Mouse (Mus musculus) CH12.LX (cell line): ENCODE results near the gene Gna11. TPM values are rescaled to one million over a fixed set of nuclear protein-coding genes. Genes with fewer than 3 reads are reported as not detected.

Experiments
- DNase-seq: peaks from one replicate; pipeline ENCODE4 v3.0.0-alpha.2; 2013; ENCODE audit errors: extremely low read depth
- H3K27ac ChIP-seq: 2 replicates; pipeline ENCODE4 v1.5.1; 2012; ENCODE audit warnings: low read depth, mild to moderate bottlenecking, control low read depth, moderate library complexity; ENCODE audit not compliant: insufficient read depth
- H3K27me3 ChIP-seq: replicated peaks from 2 replicates; pipeline ENCODE3; 2012; ENCODE audit warnings: inconsistent platforms
- H3K36me3 ChIP-seq, 2 experiments: replicated peaks in 1 of 2; 2 replicates each; pipeline versions ENCODE3 to v1.6.1; 2012; ENCODE audit warnings: inconsistent platforms in 1 of 2, low read length in 1 of 2, mild to moderate bottlenecking in 1 of 2, mixed read lengths in 1 of 2, moderate library complexity in 1 of 2; ENCODE audit not compliant: control insufficient read depth in 1 of 2, insufficient read depth in 1 of 2
- H3K4me1 ChIP-seq, 2 experiments: 2 replicates each; pipeline ENCODE4 v1.6.1; 2012; ENCODE audit warnings: inconsistent platforms in 1 of 2, moderate library complexity in 1 of 2; ENCODE audit not compliant: insufficient read depth in 2 of 2, control insufficient read depth in 1 of 2
- H3K4me2 ChIP-seq: 2 replicates; pipeline ENCODE4 v1.6.1; 2012; ENCODE audit warnings: low read depth, mild to moderate bottlenecking, control low read depth; ENCODE audit not compliant: poor library complexity, insufficient read depth, severe bottlenecking
- H3K4me3 ChIP-seq, 3 experiments: fragments of 150-350 bp in 1 of 3; sonication (generic) in 1 of 3; replicated peaks in 1 of 3; 2 replicates each; pipeline versions ENCODE3 to v1.5.1; 2011 to 2012; ENCODE audit warnings: low read depth in 2 of 3, low read length in 2 of 3, mild to moderate bottlenecking in 2 of 3, moderate library complexity in 2 of 3, control low read depth in 1 of 3, improper control_type of control experiment in 1 of 3, inconsistent platforms in 1 of 3, mixed read lengths in 1 of 3; ENCODE audit not compliant: poor library complexity in 1 of 3
- H3K79me2 ChIP-seq: replicated peaks from 2 replicates; pipeline ENCODE4 v1.6.1; 2012; ENCODE audit warnings: mild to moderate bottlenecking, moderate library complexity; ENCODE audit not compliant: control insufficient read depth, poor library complexity, insufficient read depth, severe bottlenecking; ENCODE audit errors: extremely low read depth
- H3K9ac ChIP-seq: 2 replicates; pipeline ENCODE4 v1.6.1; 2012; ENCODE audit warnings: low read depth, mild to moderate bottlenecking, control low read depth, moderate library complexity; ENCODE audit not compliant: insufficient read depth
- H3K9me3 ChIP-seq: replicated peaks from 2 replicates; pipeline ENCODE3; 2012; ENCODE audit warnings: low read length, inconsistent platforms, mixed read lengths
- BHLHE40 ChIP-seq: IDR thresholded peaks from 2 replicates; pipeline ENCODE4 v1.6.1; 2011; ENCODE audit warnings: mild to moderate bottlenecking, low read depth, low read length, improper control_type of control experiment
- CHD1 ChIP-seq: IDR thresholded peaks from 2 replicates; pipeline ENCODE4 v1.6.1; 2012; ENCODE audit warnings: low read depth, low read length, improper control_type of control experiment, inconsistent platforms
- CHD2 ChIP-seq: IDR thresholded peaks from 2 replicates; pipeline ENCODE4 v1.6.1; 2011; ENCODE audit warnings: low read length, improper control_type of control experiment
- CTCF ChIP-seq, 2 experiments: IDR thresholded peaks in 1 of 2; conservative IDR thresholded peaks in 1 of 2; 2 replicates each; pipeline ENCODE4 v1.5.1; 2011 to 2012; ENCODE audit warnings: low read depth in 2 of 2, low read length in 2 of 2, improper control_type of control experiment in 1 of 2, inconsistent platforms in 1 of 2, mild to moderate bottlenecking in 1 of 2, moderate library complexity in 1 of 2
- E2F4 ChIP-seq: IDR thresholded peaks from 2 replicates; pipeline ENCODE4 v1.6.1; 2011; ENCODE audit warnings: low read depth, low read length, improper control_type of control experiment; ENCODE audit not compliant: insufficient replicate concordance
- GABPA ChIP-seq: IDR thresholded peaks from 2 replicates; pipeline ENCODE4 v1.6.1; 2012; ENCODE audit warnings: low read depth, low read length, improper control_type of control experiment, inconsistent platforms; ENCODE audit not compliant: insufficient replicate concordance
- JUN ChIP-seq: IDR thresholded peaks from 2 replicates; pipeline ENCODE4 v1.6.1; 2011; ENCODE audit warnings: low read depth, mild to moderate bottlenecking, low read length, improper control_type of control experiment, moderate library complexity; ENCODE audit not compliant: insufficient read depth
- JUND ChIP-seq: conservative IDR thresholded peaks from 2 replicates; pipeline ENCODE4 v1.6.1; 2011; ENCODE audit warnings: low read depth, low read length, improper control_type of control experiment
- KAT2A ChIP-seq: IDR thresholded peaks from 2 replicates; pipeline ENCODE4 v1.6.1; 2012; ENCODE audit warnings: low read length, improper control_type of control experiment, inconsistent platforms; ENCODE audit not compliant: insufficient replicate concordance
- MAX ChIP-seq: IDR thresholded peaks from 2 replicates; pipeline ENCODE4 v1.6.1; 2011; ENCODE audit warnings: low read length, improper control_type of control experiment
- MEF2A ChIP-seq: IDR thresholded peaks from 2 replicates; pipeline ENCODE4 v1.6.1; 2014; ENCODE audit warnings: low read depth, mild to moderate bottlenecking, inconsistent platforms, low read length, improper control_type of control experiment, borderline replicate concordance
- MXI1 ChIP-seq: IDR thresholded peaks from 2 replicates; pipeline ENCODE4 v1.6.1; 2011; ENCODE audit warnings: mild to moderate bottlenecking, low read depth, low read length, improper control_type of control experiment
- PAX5 ChIP-seq: IDR thresholded peaks from 2 replicates; pipeline ENCODE4 v1.6.1; 2012; ENCODE audit warnings: low read length, inconsistent platforms, mixed read lengths
- RAD21 ChIP-seq: IDR thresholded peaks from 2 replicates; pipeline ENCODE4 v1.6.1; 2011; ENCODE audit warnings: low read depth, mild to moderate bottlenecking, low read length, improper control_type of control experiment, moderate library complexity
- SIN3A ChIP-seq: IDR thresholded peaks from 2 replicates; pipeline ENCODE4 v1.6.1; 2012; ENCODE audit warnings: low read length, improper control_type of control experiment, inconsistent platforms
- SMC3 ChIP-seq: IDR thresholded peaks from 2 replicates; pipeline ENCODE4 v1.6.1; 2011; ENCODE audit warnings: low read depth, low read length, improper control_type of control experiment
- TBP ChIP-seq: conservative IDR thresholded peaks from 2 replicates; pipeline ENCODE4 v1.6.1; 2011; ENCODE audit warnings: low read depth, low read length, improper control_type of control experiment
- ZKSCAN1 ChIP-seq: IDR thresholded peaks from 2 replicates; pipeline ENCODE4 v1.6.1; 2012; ENCODE audit warnings: low read depth, inconsistent platforms, low read length, improper control_type of control experiment, borderline replicate concordance
- ZNF384 ChIP-seq: IDR thresholded peaks from 2 replicates; pipeline ENCODE4 v1.6.1; 2012; ENCODE audit warnings: low read depth, low read length, improper control_type of control experiment, inconsistent platforms
- dilution Hi-C: fragments of 300-500 bp; cut with MboI; formaldehyde crosslinking; loops from 2 replicates; pipeline ENCODE4 v1.14.3; 2020; ENCODE audit warnings: low sequenced_read_pairs; ENCODE audit not compliant: extremely low pct_unique_long_range_greater_than_20kb, extremely low pct_ligation_motif_present
- in situ Hi-C: fragments of 300-500 bp; cut with MboI; formaldehyde crosslinking; loops from 3 replicates; pipeline ENCODE4 v1.14.3; 2019; ENCODE audit warnings: low sequenced_read_pairs, low pct_ligation_motif_present, low pct_unique_long_range_greater_than_20kb, mixed read lengths
- polyA plus RNA-seq: library from polyadenylated mRNA; unstranded; fragments of >175 nt; gene quantifications from 2 replicates; pipeline ENCODE4 v1.2.1, GENCODE M21; 2012; ENCODE audit warnings: low read depth; ENCODE audit not compliant: insufficient read length
- total RNA-seq, 2 experiments: library from RNA; depleted of rRNA; stranded (reverse); fragments of 300-350 nt in 1 of 2; fragments of >200 nt in 1 of 2; gene quantifications; 2 replicates each; pipeline ENCODE4 v1.2.3; 2012 to 2014

The Gna11 gene
- total and polyA plus RNA-seq, 3 experiments, result 4.3 to 8.7 (median 7.2) TPM

- dilution Hi-C loops (no loop called here), in situ Hi-C loops (no loop called here)
- peak; percentile 14 for TF ChIP-seq RAD21
- TF ChIP-seq CTCF (conservative IDR thresholded peaks at IDR 0.05 in 1 of 2, IDR thresholded peaks at IDR 0.05 in 1 of 2; ENCODE audit: low read depth in 2 of 2, low read length in 2 of 2), result peak; percentile 54 to 76
- TF ChIP-seq SMC3, result peak; percentile 10; the same call in 1 of the 2 replicates
- no peak for TF ChIP-seq SIN3A
- Histone ChIP-seq H3K27ac (no peak overlapping the region), H3K9ac (no peak overlapping the region), H3K4me3 (no peak overlapping the region), H3K27me3 (no peaks in the 10 kb centered on the region), H3K4me2 (no peak overlapping the region), H3K4me1 (peaks cover 9 to 56% of the 10 kb centered on the region in 2 experiments), H3K36me3 (peaks cover 23 to 90% of the 10 kb centered on the region in 2 experiments), H3K79me2 (no peaks in the 10 kb centered on the region), H3K9me3 (no peaks in the 10 kb centered on the region)
- no peak for DNase-seq
Observed at GRCm38 (mm10) chr10:81536734-81537133, 8.3 kb downstream of the Gna11 start.

GRCm38 (mm10) chr10:81534826-81535225, 10.2 kb downstream of the Gna11 start:
- TF ChIP-seq GABPA (no peak), JUND (no peak), ZNF384 (no peak), CHD2 (no peak), SMC3 (no peak), E2F4 (no peak), MAX (no peak), MEF2A (no peak), PAX5 (no peak), TBP (no peak), ZKSCAN1 (no peak), MXI1 (no peak), CHD1 (no peak), KAT2A (no peak), BHLHE40 (no peak), RAD21 (no peak), SIN3A (no peak), JUN (no peak), CTCF (conservative IDR thresholded peaks at IDR 0.05 in 1 of 2, IDR thresholded peaks at IDR 0.05 in 1 of 2; ENCODE audit: low read depth in 2 of 2, low read length in 2 of 2) (no peak)
- Histone ChIP-seq H3K9me3 (no peaks in the 10 kb centered on the region), H3K27me3 (no peaks in the 10 kb centered on the region), H3K36me3 (peaks cover 38 to 91% of the 10 kb centered on the region in 2 experiments), H3K27ac (no peak overlapping the region), H3K4me3 (no peak overlapping the region), H3K9ac (no peak overlapping the region), H3K79me2 (no peaks in the 10 kb centered on the region), H3K4me1 (peaks cover 9 to 45% of the 10 kb centered on the region in 2 experiments), H3K4me2 (no peak overlapping the region)
- DNase-seq, result no peak
- dilution Hi-C loops (no loop called here), in situ Hi-C loops (loop anchor here (5.0 kb wide), 2 partner anchors 38 to 153 kb away; partner anchors contain the start of genes Dohh, Gm48551 and Ncln)
